Mouse (Mus musculus) heart, postnatal 0 days (tissue): Measurements from ENCODE around the gene Scpep1.

Experiments
- CTCF ChIP-seq: IDR thresholded peaks from 2 replicates; pipeline ENCODE4 v1.5.1; 2016; ENCODE audit warnings: antibody characterized with exemption, control low read depth, low read depth
- EP300 ChIP-seq: IDR thresholded peaks from 2 replicates; pipeline ENCODE4 v1.6.1; 2016; ENCODE audit warnings: antibody characterized with exemption, low read depth

DNA sequence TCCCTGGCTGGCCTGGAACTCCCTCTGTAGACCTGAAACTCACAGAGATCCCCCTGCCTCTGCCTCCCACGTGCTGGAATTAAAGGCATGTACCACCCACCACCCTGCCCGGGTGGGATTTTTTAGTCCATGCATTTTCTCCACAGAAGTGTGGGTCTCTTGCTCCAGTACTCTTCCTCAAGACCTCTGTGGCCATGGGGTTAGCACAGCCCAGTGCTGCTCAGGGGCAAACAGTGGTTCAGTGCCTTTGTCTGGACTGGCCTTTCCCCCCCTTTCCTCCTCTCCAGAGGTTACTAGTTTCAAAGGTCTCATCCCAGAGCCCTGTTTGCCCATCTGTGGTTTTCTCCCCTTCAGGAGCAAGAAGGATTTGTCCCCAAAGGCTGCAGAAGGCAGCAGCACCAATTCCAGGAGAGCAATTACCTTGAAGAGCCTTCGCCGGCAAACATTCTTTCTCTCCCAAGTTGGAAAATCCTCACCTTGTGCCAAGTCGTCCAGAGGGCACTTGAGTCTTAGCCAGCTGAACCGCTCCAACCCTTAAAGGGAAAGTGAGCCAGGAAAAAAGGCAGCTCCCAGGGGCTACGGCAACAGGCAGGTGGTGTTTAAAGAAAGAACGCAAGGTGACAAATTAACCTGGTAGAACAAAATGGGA lies 45.8 kb downstream of the Scpep1 start:
- TF ChIP-seq EP300 (peak; percentile 55; the same call in 1 of the 2 replicates), CTCF (no peak)
